Mouse (Mus musculus) testis, adult 2 months (tissue): ENCODE data around the gene Dlg2. TPM values are rescaled to one million over a fixed set of nuclear protein-coding genes. Genes with fewer than 3 reads are reported as not detected.

Experiments
- H3K27ac ChIP-seq: fragments of 200-500 bp; 2 replicates; pipeline ENCODE4 v1.5.1; 2012; ENCODE audit warnings: low read depth, low read length; ENCODE audit not compliant: control insufficient read depth, insufficient read depth
- H3K27me3 ChIP-seq: fragments of 200-500 bp; 2 replicates; pipeline ENCODE4 v1.6.1; 2012; ENCODE audit warnings: mild to moderate bottlenecking, low read length, moderate library complexity; ENCODE audit not compliant: control insufficient read depth, insufficient read depth
- H3K36me3 ChIP-seq: fragments of 200-500 bp; 2 replicates; pipeline ENCODE4 v1.6.1; 2012; ENCODE audit warnings: mild to moderate bottlenecking, low read length; ENCODE audit not compliant: control insufficient read depth, insufficient read depth
- H3K4me1 ChIP-seq: fragments of 200-500 bp; 2 replicates; pipeline ENCODE4 v1.6.1; 2012; ENCODE audit warnings: low read length; ENCODE audit not compliant: control insufficient read depth, insufficient read depth
- H3K4me3 ChIP-seq: fragments of 200-500 bp; 2 replicates; pipeline ENCODE4 v1.5.1; 2012; ENCODE audit warnings: low read depth, mild to moderate bottlenecking, low read length, moderate library complexity, mixed read lengths; ENCODE audit not compliant: control insufficient read depth
- CTCF ChIP-seq: fragments of 200-500 bp; IDR thresholded peaks from 2 replicates; pipeline ENCODE4 v1.5.1; 2012; ENCODE audit warnings: low read depth, mild to moderate bottlenecking, inconsistent platforms, low read length, moderate library complexity; ENCODE audit not compliant: control insufficient read depth, insufficient read depth, insufficient replicate concordance
- POLR2A ChIP-seq: fragments of 200-500 bp; IDR thresholded peaks from 2 replicates; pipeline ENCODE4 v1.6.1; 2012; ENCODE audit warnings: low read depth, mild to moderate bottlenecking, inconsistent platforms, low read length, moderate library complexity; ENCODE audit not compliant: control insufficient read depth
- polyA plus RNA-seq: library from polyadenylated mRNA; depleted of rRNA; stranded (reverse); fragments of >200 nt; gene quantifications from 2 replicates; pipeline ENCODE4 v1.2.3, GENCODE M21; 2012

Gene Dlg2
- polyA plus RNA-seq, 1 experiment = 13.3 TPM

DNA sequence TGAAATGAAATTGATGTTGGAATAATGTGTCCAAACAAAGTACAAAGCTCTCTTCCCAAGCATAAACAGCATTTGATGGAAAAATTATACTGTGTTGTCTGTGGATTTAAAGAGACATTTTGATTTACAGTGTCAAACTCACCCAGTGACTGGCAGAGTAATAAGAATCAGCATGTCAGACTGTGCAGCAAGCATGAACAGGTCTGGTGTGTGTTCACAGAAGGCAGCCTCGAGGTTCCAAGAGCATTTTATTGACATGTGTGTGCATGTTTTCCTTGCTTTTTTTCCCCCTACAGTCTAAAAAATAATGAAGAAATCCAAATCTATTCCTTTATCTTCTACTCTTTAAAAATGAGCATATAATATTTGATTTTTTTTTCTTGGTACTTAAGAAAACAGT, 1924.1 kb downstream of the Dlg2 start:
- Histone ChIP-seq H3K4me3 (no peak overlapping the region), H3K4me1 (no peaks in the 10 kb centered on the region), H3K36me3 (no peaks in the 10 kb centered on the region), H3K27ac (no peak overlapping the region), H3K27me3 (no peaks in the 10 kb centered on the region)
- TF ChIP-seq CTCF = no peak
- no peak for TF ChIP-seq POLR2A

DNA sequence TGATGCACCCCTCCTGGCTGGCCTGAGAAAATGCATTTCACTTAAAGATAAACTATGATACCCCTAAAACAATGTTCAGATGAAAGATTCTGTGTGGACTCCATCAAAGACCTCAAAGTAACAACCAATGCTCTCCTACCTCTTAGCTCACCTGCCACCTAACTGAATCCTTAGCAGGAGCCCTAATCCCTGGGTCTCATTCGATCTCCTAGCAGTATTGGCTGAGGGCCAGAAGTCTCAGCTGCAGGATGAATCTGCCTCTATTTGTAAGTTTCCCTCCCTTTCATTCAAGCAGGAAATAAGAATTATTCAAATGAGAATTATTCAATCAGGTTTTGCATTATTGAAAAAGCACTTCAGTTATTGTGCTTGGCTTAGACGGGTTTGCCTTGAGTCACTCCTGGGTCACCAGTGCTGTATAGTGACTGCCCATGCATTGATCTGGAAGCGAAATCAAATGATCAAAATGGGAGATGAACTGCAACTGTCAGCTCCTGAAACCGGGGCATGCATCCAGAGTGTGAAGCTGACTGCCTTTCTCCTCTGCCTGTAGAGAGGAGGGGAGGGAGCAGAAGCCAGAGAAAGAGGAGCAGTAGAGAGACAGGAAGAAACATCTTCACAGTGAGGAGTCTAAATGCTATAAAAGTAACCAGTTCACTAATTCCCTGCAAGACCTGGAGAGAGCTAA, 1924.7 kb downstream of the Dlg2 start:
- H3K27ac ChIP-seq = no peak overlapping the region
- TF ChIP-seq CTCF = no peak
- no peak for TF ChIP-seq POLR2A

DNA sequence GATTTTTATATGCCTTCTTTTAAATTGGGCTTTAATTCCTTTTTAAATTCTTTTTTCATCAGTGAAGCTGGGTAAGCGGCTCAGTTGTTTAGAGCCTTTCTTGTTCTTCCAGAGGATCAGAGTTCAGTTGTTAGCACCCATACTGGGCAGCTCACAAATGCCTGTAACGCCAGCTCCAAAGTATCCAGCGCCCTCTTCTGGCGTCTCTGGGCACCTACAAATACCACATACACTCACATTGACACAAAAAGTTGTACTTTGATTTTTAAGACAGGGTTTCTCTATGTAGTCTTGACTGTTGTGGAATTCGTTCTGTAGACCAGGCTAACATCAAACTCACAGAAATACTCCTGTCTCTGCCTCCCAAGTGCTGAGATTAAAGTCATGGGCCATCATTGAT, 1932.0 kb downstream of the Dlg2 start:
- no peak overlapping the region for H3K27ac ChIP-seq
- TF ChIP-seq POLR2A (no peak), CTCF (no peak)

More for the DNA sequence above, 1924.7 kb downstream of the Dlg2 start:
- no peaks in the 10 kb centered on the region for H3K36me3 ChIP-seq
- no peaks in the 10 kb centered on the region for H3K27me3 ChIP-seq
- H3K4me3 ChIP-seq = no peak overlapping the region
- no peaks in the 10 kb centered on the region for H3K4me1 ChIP-seq

DNA sequence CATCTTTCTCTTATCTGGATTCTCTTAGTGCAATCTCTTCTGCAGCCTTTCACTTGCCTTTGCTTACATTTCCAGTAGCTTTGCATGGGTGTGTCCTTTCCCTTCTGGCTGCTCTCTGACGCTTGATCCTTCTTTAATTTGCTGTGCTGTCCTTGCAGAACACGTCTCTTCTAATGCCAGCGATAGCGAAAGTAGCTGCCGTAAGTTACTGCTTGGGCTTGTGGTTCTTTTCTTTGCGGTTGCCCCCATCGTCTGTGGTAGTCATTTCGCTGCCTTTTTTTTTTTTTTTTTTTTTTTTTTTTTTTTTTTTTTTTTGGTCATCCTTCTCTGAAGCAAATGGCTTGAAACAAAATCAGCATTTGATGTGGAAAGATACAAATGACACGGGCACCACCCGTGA, 1944.0 kb downstream of the Dlg2 start:
- Histone ChIP-seq H3K4me1 (no peaks in the 10 kb centered on the region), H3K27me3 (no peaks in the 10 kb centered on the region), H3K36me3 (no peaks in the 10 kb centered on the region), H3K4me3 (no peak overlapping the region), H3K27ac (no peak overlapping the region)
- TF ChIP-seq CTCF (no peak), POLR2A (no peak)

More for the DNA sequence above, 1932.0 kb downstream of the Dlg2 start:
- Histone ChIP-seq H3K4me1 (no peaks in the 10 kb centered on the region), H3K4me3 (no peak overlapping the region), H3K27me3 (no peaks in the 10 kb centered on the region), H3K36me3 (no peaks in the 10 kb centered on the region)

DNA sequence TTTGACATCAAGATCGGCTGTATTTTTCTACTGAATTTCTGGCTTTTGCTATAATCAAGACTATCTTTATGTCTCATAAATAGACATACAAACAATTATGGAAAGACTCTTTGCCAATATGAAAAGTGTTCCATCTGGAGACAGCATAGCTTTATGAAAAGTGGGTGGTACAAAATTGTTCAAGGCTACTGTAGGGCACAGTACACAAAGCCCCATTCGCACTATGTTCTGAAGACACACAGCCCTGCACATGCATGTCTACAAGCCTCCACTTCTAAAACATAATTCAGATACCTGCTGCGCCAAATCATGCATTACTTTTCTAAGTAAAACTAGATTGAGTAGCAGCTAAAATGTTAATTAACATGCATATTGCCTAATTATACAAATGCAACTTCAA, 1946.5 kb downstream of the Dlg2 start:
- Histone ChIP-seq H3K4me1 (no peaks in the 10 kb centered on the region), H3K27ac (no peak overlapping the region), H3K36me3 (no peaks in the 10 kb centered on the region), H3K27me3 (no peaks in the 10 kb centered on the region), H3K4me3 (no peak overlapping the region)
- no peak for TF ChIP-seq CTCF
- no peak for TF ChIP-seq POLR2A

DNA sequence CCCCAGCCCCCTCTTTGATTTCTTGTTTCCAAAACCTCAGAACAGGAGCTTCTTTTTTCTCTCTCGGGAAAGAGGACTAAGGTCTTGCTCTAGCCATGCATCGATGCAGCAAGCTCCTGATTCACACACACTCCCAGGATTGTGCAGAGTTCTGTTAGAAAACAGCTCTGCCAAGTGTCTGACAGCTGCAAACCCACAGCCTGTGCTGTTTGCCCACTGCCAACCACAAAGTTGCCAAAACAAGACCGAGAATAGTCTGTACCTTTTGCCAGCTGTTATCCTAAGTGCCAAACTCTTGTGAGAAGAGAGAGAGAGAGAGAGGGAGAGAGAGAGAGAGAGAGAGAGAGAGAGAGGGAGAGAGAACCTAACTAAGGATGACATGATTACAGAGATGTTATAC, 1948.2 kb downstream of the Dlg2 start:
- H3K27me3 ChIP-seq = no peaks in the 10 kb centered on the region
- TF ChIP-seq POLR2A (no peak), CTCF (no peak)
- H3K4me3 ChIP-seq = no peak overlapping the region
- H3K36me3 ChIP-seq = no peaks in the 10 kb centered on the region
- no peaks in the 10 kb centered on the region for H3K4me1 ChIP-seq
- H3K27ac ChIP-seq = no peak overlapping the region

DNA sequence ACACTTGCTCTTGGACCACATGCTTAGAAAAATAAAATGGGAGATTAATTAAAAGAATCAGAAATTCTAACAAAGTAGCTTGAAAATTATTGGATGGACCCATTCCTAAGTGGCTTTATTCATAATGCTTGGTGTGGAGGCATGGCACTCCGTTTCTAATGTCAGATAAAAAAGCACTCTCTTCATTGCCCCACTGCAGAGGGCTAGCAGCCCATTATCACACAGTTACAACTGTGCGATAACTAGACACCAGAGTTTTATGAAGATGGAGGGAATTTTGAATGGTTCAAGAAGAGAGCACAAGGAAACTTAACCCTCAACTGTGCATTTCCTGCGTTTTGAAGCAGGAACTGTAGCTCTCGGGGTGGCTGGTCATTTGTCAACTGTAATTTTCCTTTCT, 1950.8 kb downstream of the Dlg2 start:
- no peaks in the 10 kb centered on the region for H3K36me3 ChIP-seq
- TF ChIP-seq CTCF = no peak
- TF ChIP-seq POLR2A = no peak
- no peaks in the 10 kb centered on the region for H3K4me1 ChIP-seq
- no peak overlapping the region for H3K4me3 ChIP-seq
- no peak overlapping the region for H3K27ac ChIP-seq
- H3K27me3 ChIP-seq = no peaks in the 10 kb centered on the region
